Mouse (Mus musculus) limb, embryonic 11.5 days (tissue): ENCODE measurements at regions not wholly inside any gene's neighbourhood (a gene's known extent, or its start where the extent isn't known, plus 50 kb on each side); places are given as distances from the start of the nearest gene placed in this dataset.

ENCODE experiments used
- ATAC-seq: fragments of 200-750 bp; cut with Nextera tagmentation; 2 replicates; pipeline ENCODE4 v1.8.0; 2017; ENCODE audit warnings: low read depth; ENCODE audit not compliant: insufficient number of reproducible peaks, low FRiP score, low TSS enrichment
- DNase-seq: peaks from one replicate; pipeline ENCODE4 v3.0.0-alpha.2; 2015; ENCODE audit warnings: low spot score
- H3K27ac ChIP-seq: fragments of 300-500 bp; sonication (generic); replicated peaks from 2 replicates; pipeline ENCODE4 v1.5.1; 2014; ENCODE audit warnings: low read depth, mild to moderate bottlenecking, low read length
- H3K27me3 ChIP-seq: fragments of 300-500 bp; sonication (generic); 2 replicates; pipeline ENCODE4 v1.6.1; 2014; ENCODE audit warnings: mild to moderate bottlenecking, low read length, mixed read lengths; ENCODE audit not compliant: control insufficient read depth, insufficient read depth
- H3K36me3 ChIP-seq: fragments of 300-500 bp; sonication (generic); 2 replicates; pipeline ENCODE4 v1.6.1; 2014; ENCODE audit warnings: mild to moderate bottlenecking, low read length, moderate library complexity, mixed read lengths; ENCODE audit not compliant: control insufficient read depth, insufficient read depth
- H3K4me1 ChIP-seq: fragments of 300-500 bp; sonication (generic); 2 replicates; pipeline ENCODE4 v1.6.1; 2014; ENCODE audit warnings: low read length, mixed read lengths; ENCODE audit not compliant: control insufficient read depth, insufficient read depth
- H3K4me2 ChIP-seq: fragments of 300-500 bp; sonication (generic); 2 replicates; pipeline ENCODE4 v1.6.1; 2014; ENCODE audit warnings: low read depth, mild to moderate bottlenecking, moderate library complexity; ENCODE audit not compliant: severe bottlenecking
- H3K4me3 ChIP-seq: fragments of 300-500 bp; sonication (generic); 2 replicates; pipeline ENCODE4 v1.5.1; 2014; ENCODE audit warnings: low read depth, low read length
- H3K9ac ChIP-seq: fragments of 300-500 bp; sonication (generic); 2 replicates; pipeline ENCODE4 v1.6.1; 2014; ENCODE audit warnings: mild to moderate bottlenecking, low read length
- H3K9me3 ChIP-seq: fragments of 300-500 bp; sonication (generic); 2 replicates; pipeline ENCODE4 v1.6.1; 2016; ENCODE audit warnings: low read length; ENCODE audit not compliant: control insufficient read depth
- WGBS: fragments of 180-500 bp; shearing (Covaris S2); extraction: QIAGEN DNeasy Blood & Tissue Kit; methylation state at CpG from one replicate; pipeline ENCODE4 v1.1.7; 2014; 5-methylcytosine and 5-hydroxymethylcytosine counted together

DNA sequence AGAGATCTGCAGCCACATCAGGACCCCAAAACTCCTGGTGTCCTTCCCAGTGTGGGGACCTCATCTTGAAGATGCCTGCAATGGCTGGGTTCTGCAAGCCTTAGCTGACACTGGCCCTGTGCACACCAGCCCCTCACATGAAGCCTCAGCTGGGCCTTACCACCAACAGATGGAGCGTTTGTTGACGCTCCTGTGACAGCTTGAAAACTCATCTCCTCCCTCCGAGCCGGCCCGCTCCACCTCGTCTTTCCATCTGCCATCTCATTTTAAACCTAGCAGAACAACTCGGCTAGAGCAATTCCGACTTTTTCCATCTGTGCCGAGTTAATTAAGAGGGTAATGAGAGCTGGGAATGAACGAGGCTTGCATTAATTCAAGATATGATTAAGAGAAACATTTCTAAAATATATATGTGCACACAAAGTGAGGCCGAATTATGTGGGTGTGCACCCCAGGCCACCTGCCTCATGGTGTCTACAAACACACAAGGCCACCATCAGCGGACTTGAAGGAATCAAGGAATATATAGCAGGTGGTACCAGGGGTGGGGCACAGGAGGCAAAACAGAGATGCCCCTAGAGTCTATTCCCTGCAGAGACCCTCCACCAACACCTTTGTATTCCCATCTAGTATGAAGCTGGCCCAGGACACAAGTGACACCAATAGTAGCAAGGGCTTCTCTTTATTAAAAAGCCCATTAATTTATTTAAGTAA is 351.3 kb downstream of the Cdk5rap2 start:
- Histone ChIP-seq H3K27me3 (no peaks in the 10 kb centered on the region), H3K4me3 (no peak overlapping the region), H3K9ac (no peak overlapping the region), H3K4me1 (no peaks in the 10 kb centered on the region), H3K27ac (no peak overlapping the region), H3K9me3 (no peaks in the 10 kb centered on the region), H3K36me3 (no peaks in the 10 kb centered on the region; the same call in 1 of the 2 replicates), H3K4me2 (no peak overlapping the region)
- no peak for ATAC-seq
- 84% methylated on average over 12 of the region's 12 CpGs for WGBS
- no peak for DNase-seq

DNA sequence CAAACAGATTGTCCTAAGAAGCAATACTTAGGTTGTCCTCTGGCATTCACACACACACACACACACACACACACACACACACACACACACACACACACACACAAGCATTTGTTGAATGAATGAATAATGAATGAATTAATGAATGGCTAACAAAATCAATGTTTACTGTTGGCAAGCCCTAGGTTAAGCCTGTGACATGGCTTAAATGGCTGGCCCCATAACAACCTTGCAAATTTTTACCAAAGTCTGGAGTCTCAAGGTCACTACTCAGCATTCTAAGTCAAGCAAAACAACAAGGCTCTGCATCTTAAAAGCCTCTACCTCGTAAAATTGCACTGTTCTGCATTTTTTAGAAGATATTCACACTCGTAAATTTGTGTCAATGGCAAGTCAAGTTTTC is 357.1 kb downstream of the Cdk5rap2 start:
- Histone ChIP-seq H3K4me3 (no peak overlapping the region), H3K36me3 (no peaks in the 10 kb centered on the region), H3K4me2 (no peak overlapping the region), H3K4me1 (no peaks in the 10 kb centered on the region), H3K9ac (no peak overlapping the region), H3K27me3 (no peaks in the 10 kb centered on the region), H3K27ac (no peak overlapping the region), H3K9me3 (no peaks in the 10 kb centered on the region)
- no peak for ATAC-seq
- no peak for DNase-seq
- WGBS, result 76% methylated on average over 2 of the region's 2 CpGs

DNA sequence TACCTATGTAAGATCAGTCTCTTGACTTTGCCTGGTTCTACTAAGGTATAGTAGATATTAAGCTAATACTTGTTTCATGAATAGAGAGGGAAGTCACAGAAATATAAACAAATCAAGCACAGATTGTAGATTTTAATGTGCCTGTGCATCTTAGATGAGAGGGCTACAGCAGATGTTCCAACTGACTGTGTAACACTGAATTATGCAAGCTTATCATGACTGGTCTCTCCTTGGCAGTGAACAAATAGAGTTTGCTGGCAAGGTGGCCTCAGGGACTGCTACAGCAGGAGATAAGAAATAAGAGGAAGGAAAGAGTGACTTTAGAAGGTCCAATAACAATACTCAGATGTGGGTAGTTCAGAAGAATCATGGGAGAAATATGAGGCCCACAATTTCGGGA is 372.0 kb downstream of the Cdk5rap2 start:
- no peak overlapping the region for H3K4me3 ChIP-seq
- no peaks in the 10 kb centered on the region for H3K36me3 ChIP-seq
- no peak overlapping the region for H3K4me2 ChIP-seq
- DNase-seq, result no peak
- no peaks in the 10 kb centered on the region for H3K4me1 ChIP-seq
- H3K27me3 ChIP-seq, result no peaks in the 10 kb centered on the region
- no peak overlapping the region for H3K27ac ChIP-seq
- ATAC-seq, result no peak
- H3K9ac ChIP-seq, result no peak overlapping the region
- no peaks in the 10 kb centered on the region for H3K9me3 ChIP-seq
- WGBS, result 86% methylated on average over 1 of the region's 1 CpGs

DNA sequence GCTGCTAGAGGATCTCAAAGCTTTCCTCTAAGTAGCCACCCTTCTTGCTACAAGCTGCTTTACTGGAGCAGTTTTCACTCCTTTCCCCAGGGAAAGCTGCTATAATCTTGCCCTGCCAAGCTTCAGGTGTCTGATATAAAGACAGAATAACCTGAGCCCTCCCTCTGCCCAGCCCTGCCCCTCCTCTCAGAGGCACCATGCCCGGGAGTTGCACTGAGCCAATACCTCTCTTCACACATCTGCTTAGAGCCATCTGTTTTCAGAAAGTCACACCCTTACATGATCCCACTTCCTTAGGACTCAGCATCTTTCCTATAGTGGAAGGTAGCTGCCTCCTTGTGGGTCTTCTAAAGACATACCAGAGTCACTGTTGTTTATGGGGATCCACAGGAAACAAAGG is 374.3 kb downstream of the Cdk5rap2 start:
- Histone ChIP-seq H3K27ac (no peak overlapping the region), H3K36me3 (no peaks in the 10 kb centered on the region), H3K4me3 (no peak overlapping the region), H3K9me3 (no peaks in the 10 kb centered on the region), H3K4me2 (no peak overlapping the region), H3K27me3 (no peaks in the 10 kb centered on the region), H3K4me1 (no peaks in the 10 kb centered on the region), H3K9ac (no peak overlapping the region)
- DNase-seq (no peak), ATAC-seq (no peak)
- 35% methylated on average over 1 of the region's 1 CpGs for WGBS

DNA sequence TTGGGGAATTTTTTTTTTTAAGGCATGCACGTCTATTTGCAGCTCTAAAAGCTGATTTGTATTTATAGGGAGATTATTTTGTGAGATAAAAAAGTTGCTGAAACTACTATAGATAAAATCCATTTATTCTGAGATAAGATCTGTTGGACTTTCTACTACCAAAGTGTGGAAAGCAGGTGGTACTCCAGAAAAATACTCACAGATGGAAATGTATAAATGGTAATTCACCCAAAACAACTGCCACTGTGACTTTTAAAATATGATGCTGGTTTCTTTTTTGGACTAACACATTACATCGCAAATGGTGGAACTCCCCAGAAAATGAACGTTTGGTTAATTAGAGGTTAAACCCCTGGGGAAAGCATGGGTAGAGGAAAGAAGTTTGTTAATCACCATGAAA is 377.7 kb downstream of the Cdk5rap2 start:
- ATAC-seq (no peak), DNase-seq (no peak)
- Histone ChIP-seq H3K27ac (no peak overlapping the region), H3K9me3 (no peaks in the 10 kb centered on the region), H3K4me2 (no peak overlapping the region), H3K4me3 (no peak overlapping the region), H3K9ac (no peak overlapping the region), H3K4me1 (no peaks in the 10 kb centered on the region), H3K27me3 (no peaks in the 10 kb centered on the region), H3K36me3 (no peaks in the 10 kb centered on the region)
- 71% methylated on average over 3 of the region's 3 CpGs for WGBS

DNA sequence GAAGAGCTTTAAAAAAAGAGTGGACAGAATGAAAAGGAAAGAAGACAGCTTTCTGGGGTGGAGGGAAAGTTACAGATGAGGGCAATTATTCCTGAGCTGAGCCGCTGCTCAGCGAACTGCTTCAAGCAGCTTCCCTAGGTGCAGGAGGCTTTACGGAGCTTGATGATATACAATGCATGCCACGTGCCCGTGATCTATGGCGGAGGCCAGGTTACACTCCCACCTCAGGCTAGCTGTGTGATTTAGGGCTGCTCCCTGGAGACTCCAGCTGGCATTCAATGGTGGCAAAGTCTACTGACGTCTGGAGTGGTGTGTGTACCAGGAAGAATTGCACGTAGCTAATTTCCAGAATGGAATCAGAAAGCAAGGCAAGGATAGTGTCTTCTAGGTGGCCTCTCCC is 383.4 kb downstream of the Cdk5rap2 start:
- H3K4me2 ChIP-seq, result no peak overlapping the region
- H3K27me3 ChIP-seq, result no peaks in the 10 kb centered on the region
- H3K27ac ChIP-seq, result no peak overlapping the region
- 41% methylated on average over 8 of the region's 8 CpGs for WGBS
- DNase-seq (no peak), ATAC-seq (no peak)
- H3K4me1 ChIP-seq, result no peaks in the 10 kb centered on the region
- no peak overlapping the region for H3K9ac ChIP-seq
- no peak overlapping the region for H3K4me3 ChIP-seq
- no peaks in the 10 kb centered on the region for H3K9me3 ChIP-seq
- no peaks in the 10 kb centered on the region for H3K36me3 ChIP-seq

DNA sequence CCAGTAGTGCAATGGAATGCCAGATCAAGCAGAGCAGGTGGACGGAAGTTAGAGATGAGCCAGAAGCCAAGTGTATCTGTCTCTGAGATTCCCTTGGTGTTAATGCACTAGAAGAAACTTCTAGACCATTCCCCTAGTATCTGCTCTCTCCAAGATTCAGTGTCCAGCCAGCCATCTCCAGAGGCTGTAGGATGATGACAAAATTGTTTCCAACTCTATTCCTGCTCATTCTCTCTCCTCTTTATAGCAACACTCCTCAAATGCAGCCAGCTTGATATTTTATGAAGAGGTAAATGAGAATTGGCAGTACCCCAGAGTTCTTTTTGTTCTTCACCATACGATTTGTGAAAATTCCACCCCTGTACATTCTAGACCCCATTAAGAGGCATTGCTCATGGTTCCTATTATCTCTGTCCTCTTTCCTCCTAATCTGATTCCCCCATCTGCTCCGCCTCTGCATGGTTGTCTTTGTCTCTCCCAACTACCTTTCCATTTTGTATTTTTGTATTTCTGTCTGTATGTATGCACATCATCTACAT is 385.3 kb downstream of the Cdk5rap2 start:
- H3K36me3 ChIP-seq, result no peaks in the 10 kb centered on the region
- H3K27me3 ChIP-seq, result no peaks in the 10 kb centered on the region
- H3K4me3 ChIP-seq, result no peak overlapping the region
- no peak overlapping the region for H3K27ac ChIP-seq
- no peak overlapping the region for H3K4me2 ChIP-seq
- H3K9ac ChIP-seq, result no peak overlapping the region
- no peaks in the 10 kb centered on the region for H3K9me3 ChIP-seq
- WGBS, result 91% methylated on average over 3 of the region's 3 CpGs
- ATAC-seq, result no peak
- DNase-seq, result no peak
- H3K4me1 ChIP-seq, result no peaks in the 10 kb centered on the region

GRCm38 (mm10) chr4:70020905-70021470 is 389.3 kb downstream of the Cdk5rap2 start:
- 81% methylated on average over 6 of the region's 6 CpGs for WGBS

More at GRCm38 (mm10) chr4:70020905-70021470, 389.3 kb downstream of the Cdk5rap2 start:
- Histone ChIP-seq H3K9me3 (no peaks in the 10 kb centered on the region), H3K36me3 (no peaks in the 10 kb centered on the region), H3K4me3 (no peak overlapping the region), H3K27ac (no peak overlapping the region), H3K4me1 (no peaks in the 10 kb centered on the region), H3K4me2 (no peak overlapping the region), H3K27me3 (no peaks in the 10 kb centered on the region), H3K9ac (no peak overlapping the region)
- no peak for DNase-seq
- no peak for ATAC-seq
